10 mouse cellular contexts compared by ENCODE assay signal in the genomic region with DNA sequence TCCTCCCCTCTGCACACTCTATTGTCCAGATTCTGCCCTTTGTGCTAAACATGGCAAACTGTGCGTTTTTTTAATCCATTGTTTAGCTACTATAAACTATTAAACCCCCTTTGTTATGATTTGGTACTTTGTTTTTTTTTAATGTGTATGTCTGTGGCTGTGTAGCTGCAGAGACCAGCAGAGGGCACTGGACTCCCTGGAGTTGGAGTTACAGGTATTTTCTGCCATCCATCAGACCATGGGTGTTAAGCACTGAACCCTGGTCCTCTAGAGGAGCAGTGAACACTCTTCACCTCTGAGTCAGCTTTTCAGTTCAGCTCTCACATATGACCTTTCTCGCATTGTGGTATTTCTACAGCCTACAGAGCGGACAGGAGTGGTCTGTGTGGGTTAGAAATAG.
A peak's percentile ranks its signal among the peaks of the same experiment; 100 is the strongest.
DNase-seq lines count a peak whose midpoint lies in the region; ATAC-seq and TF ChIP-seq lines count a peak whose summit lies in the region.
"Had no signal": no experiment of that assay in that cellular context is flagged by ENCODE, and none has a peak within 500 bp of the region (broad histone marks: within the 10 kb centered on the region; RNA-seq: fewer than 3 reads in every experiment).

No protein-coding gene starts in this region.

- H3K9ac ChIP-seq in kidney, postnatal 0 days (ENCODE audit: low read depth, low read length) = no peak overlapping the region
- H3K9ac ChIP-seq: neural tube, embryonic 12.5 days had no signal

- TF ChIP-seq CTCF in kidney, postnatal 0 days (IDR thresholded peaks at IDR 0.05; ENCODE audit: low read depth) = peak; percentile 62
- peak; percentile 15 for TF ChIP-seq CTCF in C2C12 (IDR thresholded peaks at IDR 0.05; ENCODE audit: control insufficient read depth, insufficient read depth, insufficient read length)
- 0 out of 2 replicates have a peak, but pooled peaks have one; percentile 19 for TF ChIP-seq CTCF in cortical plate, adult 2 months (IDR thresholded peaks at IDR 0.05; ENCODE audit: extremely low read depth, insufficient read depth, low read length)

- ATAC-seq in kidney, postnatal 0 days (replicated peaks; ENCODE audit: low FRiP score, low read depth) = no peak
- ATAC-seq in granulocyte monocyte progenitor cell, adult 5-6 weeks (replicated peaks; ENCODE audit: poor library complexity, severe bottlenecking) = no peak

- 81% methylated on average over 3 of the region's 3 CpGs for WGBS in kidney, postnatal 0 days

- H3K9me3 ChIP-seq in kidney, postnatal 0 days (replicated peaks; ENCODE audit: low read length) = no peaks in the 10 kb centered on the region
- H3K9me3 ChIP-seq: neural tube, embryonic 12.5 days had no signal

- DNase-seq in kidney, postnatal 0 days (ENCODE audit: low spot score) = no peak
- no peak for DNase-seq in kidney, adult 11 months
- peak; percentile 63 for DNase-seq in 3T3-L1 (ENCODE audit: low read depth, low spot score)
- no peak for DNase-seq in urinary bladder, adult 2 months (ENCODE audit: low spot score)
- no peak for DNase-seq in urinary bladder, postnatal 4 days (ENCODE audit: low spot score in 2 of 2)
- DNase-seq: cerebellum, adult 9-11 months had no signal

- no peak overlapping the region for H3K27ac ChIP-seq in kidney, postnatal 0 days
- no peak overlapping the region for H3K27ac ChIP-seq in cortical plate, adult 2 months (ENCODE audit: insufficient read depth, low read length)
- H3K27ac ChIP-seq: neural tube, embryonic 12.5 days had no signal

- no peaks in the 10 kb centered on the region for H3K79me3 ChIP-seq in C2C12 (ENCODE audit: low read depth)

- no peaks in the 10 kb centered on the region for H3K36me3 ChIP-seq in kidney, postnatal 0 days (ENCODE audit: insufficient read depth, low read length)
- H3K36me3 ChIP-seq in C2C12 (ENCODE audit: control insufficient read depth, insufficient read depth) = peaks cover 13% of the 10 kb centered on the region

- H3K79me2 ChIP-seq in C2C12 (ENCODE audit: control insufficient read depth, insufficient read depth) = no peaks in the 10 kb centered on the region

- no peak for TF ChIP-seq POLR2A in cortical plate, adult 2 months (IDR thresholded peaks at IDR 0.05; ENCODE audit: extremely low read depth, insufficient read depth, low read length)

- H3K4me3 ChIP-seq in kidney, postnatal 0 days (replicated peaks; ENCODE audit: low read depth, low read length) = no peak overlapping the region
- no peak overlapping the region for H3K4me3 ChIP-seq in C2C12 (ENCODE audit: insufficient read depth, poor library complexity, severe bottlenecking)
- H3K4me3 ChIP-seq in cortical plate, adult 2 months (ENCODE audit: insufficient read depth, low read length) = no peak overlapping the region
- H3K4me3 ChIP-seq: neural tube, embryonic 12.5 days had no signal

- H3K4me1 ChIP-seq in kidney, postnatal 0 days (replicated peaks; ENCODE audit: insufficient read depth, low read length) = peaks cover 12% of the 10 kb centered on the region; the same call in 1 of the 2 replicates
- H3K4me1 ChIP-seq in cortical plate, adult 2 months (ENCODE audit: control insufficient read depth, insufficient read depth, low read length) = peaks cover 5% of the 10 kb centered on the region; the same call in 1 of the 2 replicates
- H3K4me1 ChIP-seq: neural tube, embryonic 12.5 days had no signal

- H3K27me3 ChIP-seq in kidney, postnatal 0 days (ENCODE audit: insufficient read depth, low read length) = no peaks in the 10 kb centered on the region
- no peaks in the 10 kb centered on the region for H3K27me3 ChIP-seq in C2C12 (ENCODE audit: control insufficient read depth, insufficient read depth, insufficient read length)
- H3K27me3 ChIP-seq: neural tube, embryonic 12.5 days had no signal

- no peak overlapping the region for H3K4me2 ChIP-seq in kidney, postnatal 0 days (ENCODE audit: low read length)
- H3K4me2 ChIP-seq: neural tube, embryonic 12.5 days had no signal

- no peak overlapping the region for H3ac ChIP-seq in C2C12 (ENCODE audit: control insufficient read depth, insufficient read length, low read depth)

TF ChIP-seq in C2C12, 6 proteins besides CTCF, POLR2A, EP300 and RAD21:
- TF ChIP-seq MYOD1 (IDR thresholded peaks at IDR 0.05; ENCODE audit: control insufficient read depth, insufficient read length, low read depth) = no peak
- no peak for TF ChIP-seq USF1 (IDR thresholded peaks at IDR 0.05; ENCODE audit: low read depth)
- TF ChIP-seq FOSL1 (IDR thresholded peaks at IDR 0.05; ENCODE audit: insufficient read depth, low read length, poor library complexity, severe bottlenecking) = no peak
- TF ChIP-seq CEBPB (IDR thresholded peaks at IDR 0.05; ENCODE audit: low read depth) = no peak
- TF ChIP-seq MYOG (IDR thresholded peaks at IDR 0.05; ENCODE audit: control insufficient read depth, extremely low read depth, insufficient read length) = no peak
- TF ChIP-seq MAX (IDR thresholded peaks at IDR 0.05) = no peak
